Mouse (Mus musculus): ENCODE measurements at regions not wholly inside any gene's neighbourhood (a gene's known extent, or its start where the extent isn't known, plus 50 kb on each side); places are given as distances from the start of the nearest gene placed in this dataset.

DNA sequence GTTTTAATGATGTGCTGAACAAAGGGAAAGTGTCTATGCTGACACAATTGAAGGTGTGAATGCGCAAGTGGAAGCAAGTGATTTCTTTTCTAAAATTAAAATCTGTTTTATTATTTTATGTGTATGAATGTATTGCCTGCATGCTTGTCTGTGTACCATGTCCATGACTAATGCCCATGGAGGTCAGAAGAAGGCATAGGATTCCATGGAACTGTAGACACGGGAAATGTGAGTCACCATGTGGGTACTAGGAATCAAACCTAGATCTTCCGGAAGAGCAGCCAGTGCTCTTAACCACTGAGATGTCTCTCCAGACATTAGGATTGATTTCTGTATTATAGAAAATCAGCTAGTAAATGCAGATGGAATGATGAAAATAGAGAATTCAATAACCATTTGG is 134.9 kb upstream of the Pgrmc2 start:
- no peak for DNase-seq

DNA sequence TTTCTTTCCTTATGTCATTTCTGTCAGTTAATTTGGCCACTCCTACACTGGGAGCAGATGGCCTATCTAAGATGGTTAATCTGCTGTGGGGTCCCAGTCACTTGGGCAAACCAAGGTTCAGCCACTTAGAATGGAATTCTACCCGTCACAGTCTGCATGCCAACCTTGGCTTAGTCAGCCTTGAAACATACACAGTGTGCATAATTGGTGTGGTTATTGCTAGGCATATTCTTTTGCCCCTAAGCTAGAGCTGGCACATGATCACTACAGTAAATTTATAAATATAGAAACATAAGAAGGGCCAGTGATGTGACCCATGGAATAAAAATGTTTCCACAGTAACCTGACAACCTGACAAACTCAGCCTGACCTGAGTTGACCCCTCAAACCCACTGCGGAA is 130.7 kb upstream of the Pgrmc2 start:
- no peak for DNase-seq

DNA sequence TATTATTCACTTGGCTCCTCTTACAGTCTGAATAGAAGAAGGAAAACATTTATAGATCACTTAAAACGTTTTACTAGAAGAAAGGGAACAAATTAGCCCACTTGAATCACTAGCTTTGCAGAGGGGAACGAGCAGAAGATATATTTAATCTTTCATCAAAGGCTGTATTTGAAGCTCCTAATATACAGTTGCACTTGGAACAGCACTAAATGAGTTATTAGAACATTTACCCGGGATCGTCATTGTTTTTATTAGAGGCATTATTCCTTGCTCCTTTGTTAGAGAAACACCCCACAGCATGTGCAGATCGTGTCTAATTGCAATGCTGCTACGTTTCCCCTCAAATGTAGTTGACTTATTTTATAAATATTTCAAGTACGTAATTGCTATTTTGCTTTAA is 127.5 kb upstream of the Pgrmc2 start:
- DNase-seq: no peak

DNA sequence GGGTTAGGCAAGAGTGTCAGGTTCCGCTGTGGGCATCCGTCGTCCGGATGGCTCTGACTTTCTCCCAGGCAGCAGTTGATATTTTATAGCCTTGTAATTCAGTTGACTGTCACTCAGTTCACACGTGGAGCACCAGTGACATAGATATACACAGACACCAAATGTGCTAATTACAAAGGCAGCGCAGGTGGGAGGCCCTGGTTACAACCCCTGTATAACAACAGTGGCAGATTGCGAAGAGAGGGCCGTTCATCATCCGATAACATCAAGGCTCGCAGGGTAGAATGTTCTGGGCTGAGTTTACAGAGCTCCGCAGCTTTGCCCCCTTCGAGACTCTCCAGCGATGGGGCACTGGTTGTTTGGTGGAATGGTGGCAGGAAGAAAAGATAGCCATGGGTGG is 120.0 kb upstream of the Pgrmc2 start:
- DNase-seq: no peak

DNA sequence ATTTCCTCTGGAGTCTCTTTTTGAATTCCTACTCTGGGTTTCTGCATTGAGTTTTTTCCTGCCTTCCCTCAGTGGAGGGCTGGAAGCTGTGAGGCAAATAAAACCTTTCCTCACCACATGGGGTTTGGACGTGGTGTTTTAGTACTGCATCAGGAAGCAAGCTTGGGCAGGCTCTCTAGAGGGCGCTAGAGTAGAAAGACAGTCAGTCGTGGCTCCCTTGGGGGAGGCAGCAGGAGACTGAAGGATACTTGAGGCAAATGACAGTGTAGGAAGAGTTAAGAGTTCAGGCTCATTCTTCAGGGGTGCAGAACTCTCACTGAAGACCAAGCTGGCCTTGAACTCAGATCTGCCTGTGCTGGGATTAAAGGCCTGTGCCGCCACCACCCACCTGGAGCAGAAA is 118.9 kb upstream of the Pgrmc2 start:
- no peak for DNase-seq

DNA sequence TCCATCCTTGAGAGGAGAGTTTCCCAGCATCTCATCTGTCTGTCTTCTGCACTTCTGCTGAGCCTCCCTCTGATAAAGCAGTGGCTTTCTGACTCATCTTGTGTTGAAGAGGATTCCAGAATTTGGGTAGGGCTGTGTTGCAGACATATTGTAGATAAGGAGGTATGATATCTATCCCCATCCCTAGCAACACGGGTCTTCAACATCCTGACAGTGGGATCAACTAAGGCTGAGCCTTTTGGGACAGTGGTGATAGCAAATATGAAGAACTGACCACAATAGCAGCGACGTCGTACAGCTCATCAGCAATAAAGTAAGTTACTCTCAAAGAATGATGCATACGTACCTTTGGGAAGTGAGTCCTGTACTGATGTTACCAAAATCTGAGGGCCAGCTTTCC is 117.2 kb upstream of the Pgrmc2 start:
- no peak for DNase-seq

DNA sequence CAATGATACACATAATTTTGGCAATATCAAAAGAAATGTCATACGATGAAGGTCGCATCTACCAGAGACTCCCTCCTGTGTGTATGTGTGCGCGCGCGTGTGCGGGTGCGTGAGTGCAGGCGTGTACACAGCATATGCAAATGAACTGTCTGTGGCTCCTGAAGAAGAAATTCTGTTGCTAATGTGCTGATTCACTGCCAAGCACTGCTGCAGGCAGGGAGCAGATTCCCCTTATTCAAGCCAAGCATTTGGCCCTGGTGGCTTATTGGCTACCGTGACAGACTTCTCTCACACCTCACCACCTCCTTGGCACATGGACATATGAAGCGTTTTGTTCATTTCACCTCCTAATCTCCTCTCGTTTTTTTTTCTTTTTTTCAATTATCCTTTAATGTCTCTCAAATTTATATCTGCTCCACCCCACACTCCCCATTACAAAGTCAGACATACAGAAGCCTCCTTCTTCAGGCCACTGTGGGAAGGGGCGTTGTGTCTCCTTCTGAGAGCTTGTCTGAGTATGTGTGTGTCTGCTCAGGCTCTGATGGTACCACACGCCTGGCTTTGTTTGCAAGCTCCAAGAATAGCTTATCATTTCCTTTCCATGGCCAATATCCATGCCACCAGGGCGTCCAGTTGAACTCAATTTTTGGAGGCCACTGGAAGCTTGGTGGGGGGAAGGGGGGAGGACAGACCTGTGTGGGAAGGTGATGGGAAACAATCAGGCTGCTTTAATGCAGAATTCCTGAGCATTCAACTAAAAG is 115.5 kb upstream of the Pgrmc2 start:
- no peak for DNase-seq

DNA sequence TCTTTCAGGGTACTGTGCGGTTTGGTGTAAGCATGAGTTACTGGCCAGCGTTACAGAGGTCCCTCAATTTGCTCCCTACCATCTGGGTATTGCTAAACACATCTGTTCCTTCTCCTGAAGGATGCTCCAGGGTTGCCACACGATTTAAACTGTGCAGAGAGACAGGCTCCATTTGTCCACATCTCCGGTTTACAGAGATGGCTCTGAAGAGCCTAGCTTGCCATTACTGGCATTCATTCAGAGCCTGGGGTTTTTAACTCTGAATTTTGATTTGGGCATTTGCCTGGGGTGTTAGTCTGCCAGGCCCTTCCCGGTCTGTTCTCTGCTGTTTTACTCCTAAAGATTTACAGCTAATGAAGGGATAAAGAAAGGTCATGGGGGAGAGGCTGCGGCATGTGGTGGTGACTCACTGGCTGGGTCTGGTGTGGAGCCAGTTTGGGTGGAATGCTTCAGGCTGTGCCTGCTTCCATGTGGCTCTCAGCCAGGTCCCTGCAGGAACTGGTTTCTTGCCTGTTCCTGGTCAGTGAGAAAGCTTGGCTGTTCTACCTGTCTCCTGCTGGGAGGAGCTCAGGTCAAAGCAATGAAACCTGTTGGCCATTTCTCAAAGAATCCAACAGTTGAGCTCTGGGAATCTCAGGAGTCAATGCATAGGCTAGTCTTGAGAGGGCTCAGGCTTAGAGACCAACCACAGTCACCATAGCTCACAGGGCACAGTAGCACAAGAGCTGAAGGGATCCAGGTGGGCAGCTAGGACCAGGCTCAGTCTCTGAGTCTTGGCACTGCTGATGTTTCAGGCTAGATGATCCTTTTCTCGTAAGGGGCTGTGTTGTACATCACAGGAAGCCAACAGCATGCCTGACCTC is 112.5 kb upstream of the Pgrmc2 start:
- DNase-seq: peak; percentile 86

DNA sequence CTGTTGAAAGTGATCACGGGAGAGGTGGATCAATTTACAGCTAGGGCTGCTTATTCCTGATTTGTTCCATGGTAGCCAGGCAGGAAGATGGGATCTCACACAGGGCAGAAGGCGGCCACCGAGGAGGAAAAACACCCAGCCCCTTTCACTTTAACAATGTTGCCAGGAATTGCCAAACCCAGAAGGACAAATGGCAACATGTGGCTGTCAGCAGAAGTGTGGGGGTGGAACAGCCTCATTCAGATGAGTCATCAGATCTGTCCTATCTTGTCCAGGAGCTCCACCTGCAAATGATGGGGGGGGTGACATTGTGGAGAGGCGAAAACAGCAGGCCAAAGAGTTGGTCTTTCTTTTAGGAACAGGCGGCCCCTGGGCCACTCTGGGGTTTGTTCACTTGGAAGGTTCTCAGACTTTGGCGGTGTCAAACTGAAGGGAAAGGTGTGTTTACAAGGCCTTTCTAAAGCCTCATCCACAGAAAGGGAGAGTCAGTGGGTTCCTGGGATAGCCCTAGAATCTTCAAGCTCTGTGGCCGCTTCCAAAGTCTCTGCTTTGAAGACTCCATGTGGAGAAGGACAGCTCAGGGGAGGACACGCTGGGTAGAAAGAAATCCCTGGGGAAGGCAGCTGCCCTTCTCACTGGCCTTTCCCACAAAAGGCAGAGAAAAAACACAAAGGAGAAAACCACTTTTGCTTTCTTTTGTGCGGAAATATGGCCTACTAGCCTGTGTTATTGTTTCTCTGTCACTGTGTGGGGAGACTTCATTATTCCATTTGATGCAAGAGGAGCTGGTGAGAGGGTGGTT is 111.7 kb upstream of the Pgrmc2 start:
- no peak for DNase-seq

DNA sequence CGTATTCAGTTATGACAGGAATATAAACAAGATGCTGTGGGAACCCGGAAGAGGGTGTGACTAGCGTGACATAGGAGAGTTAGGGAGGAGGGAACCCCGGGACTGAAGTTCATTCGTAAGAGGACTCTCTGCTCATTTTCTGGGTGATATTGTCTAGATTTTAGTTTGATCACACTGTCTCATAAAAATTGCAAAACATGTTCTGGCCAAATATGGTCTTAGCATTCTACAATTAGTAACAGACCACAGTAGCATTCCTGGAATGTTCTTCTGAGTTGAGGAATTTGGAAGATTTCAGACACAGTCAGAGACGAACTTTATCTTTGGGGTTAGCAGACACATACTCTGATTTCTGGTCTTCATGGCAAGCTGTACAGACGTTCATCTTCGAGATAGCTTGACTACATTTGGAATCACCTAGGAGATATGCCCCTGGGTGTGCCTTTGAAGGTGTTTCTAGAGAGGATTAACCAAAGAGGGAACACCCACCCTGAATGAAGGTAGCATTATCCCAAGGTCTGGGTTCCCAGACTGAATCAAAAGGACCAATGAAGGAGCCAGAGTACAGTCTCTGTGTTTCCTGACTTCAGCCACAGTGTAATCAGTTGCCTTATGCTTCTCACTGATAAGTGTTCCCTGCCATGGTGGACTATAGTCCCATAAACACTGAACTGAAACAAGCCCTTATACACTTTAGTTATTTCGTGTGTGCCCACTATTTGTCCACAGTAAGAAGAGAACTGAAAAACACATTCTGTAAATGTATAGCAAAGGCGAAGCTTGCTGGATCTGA is 102.7 kb upstream of the Pgrmc2 start:
- no peak for DNase-seq

DNA sequence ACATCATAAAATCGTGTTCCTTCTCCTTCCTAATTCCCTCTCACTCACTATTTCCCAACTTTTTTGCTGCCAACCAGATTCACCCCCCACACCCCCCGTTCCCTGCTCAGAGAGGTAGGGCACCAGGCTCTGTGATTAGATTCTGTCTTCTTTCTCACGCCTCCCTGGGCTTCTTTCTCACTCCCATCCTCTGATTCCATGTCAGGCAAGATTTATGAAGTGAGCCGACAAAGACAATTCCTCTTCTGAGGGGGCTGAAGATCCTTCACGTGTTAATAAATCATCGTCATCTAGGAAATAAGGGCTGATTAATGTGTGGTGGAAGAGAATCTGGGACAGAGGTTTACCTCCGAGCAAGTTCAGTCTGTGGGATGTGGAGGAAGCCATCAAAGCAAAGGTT is 101.5 kb upstream of the Pgrmc2 start:
- no peak for DNase-seq

DNA sequence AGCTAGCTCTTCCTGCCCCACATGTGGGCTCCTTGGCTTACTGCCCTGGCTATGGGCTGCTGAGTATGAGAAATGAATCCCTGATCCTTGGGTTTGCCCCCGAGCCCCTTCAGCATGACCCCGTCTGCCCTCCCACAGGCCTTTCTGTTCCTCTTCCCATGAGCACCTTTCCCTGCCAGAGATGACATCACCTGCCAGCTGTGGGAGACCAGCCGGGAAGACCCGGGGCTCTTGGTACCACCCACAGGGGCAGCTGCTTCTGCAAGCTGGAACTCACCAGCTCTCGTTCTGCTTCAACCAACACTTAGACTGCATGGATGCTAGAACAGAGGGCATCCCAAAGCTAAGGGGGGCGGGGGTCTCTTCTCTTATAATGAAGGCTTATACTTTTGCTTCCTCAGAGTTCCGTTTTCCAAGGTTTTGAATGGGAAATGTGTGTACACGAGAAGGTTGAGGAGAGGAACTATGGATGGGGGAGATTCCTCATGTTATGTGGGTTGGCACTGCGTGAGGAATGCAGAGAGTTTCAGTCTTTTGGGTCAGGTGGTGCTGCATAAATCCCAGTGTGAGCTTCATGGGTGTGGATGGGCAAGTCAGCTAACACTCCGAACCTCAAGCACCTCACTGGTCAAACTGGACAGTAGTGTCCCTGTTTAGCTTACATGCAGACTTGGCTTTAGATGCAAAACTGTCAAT is 100.2 kb upstream of the Pgrmc2 start:
- DNase-seq: no peak

DNA sequence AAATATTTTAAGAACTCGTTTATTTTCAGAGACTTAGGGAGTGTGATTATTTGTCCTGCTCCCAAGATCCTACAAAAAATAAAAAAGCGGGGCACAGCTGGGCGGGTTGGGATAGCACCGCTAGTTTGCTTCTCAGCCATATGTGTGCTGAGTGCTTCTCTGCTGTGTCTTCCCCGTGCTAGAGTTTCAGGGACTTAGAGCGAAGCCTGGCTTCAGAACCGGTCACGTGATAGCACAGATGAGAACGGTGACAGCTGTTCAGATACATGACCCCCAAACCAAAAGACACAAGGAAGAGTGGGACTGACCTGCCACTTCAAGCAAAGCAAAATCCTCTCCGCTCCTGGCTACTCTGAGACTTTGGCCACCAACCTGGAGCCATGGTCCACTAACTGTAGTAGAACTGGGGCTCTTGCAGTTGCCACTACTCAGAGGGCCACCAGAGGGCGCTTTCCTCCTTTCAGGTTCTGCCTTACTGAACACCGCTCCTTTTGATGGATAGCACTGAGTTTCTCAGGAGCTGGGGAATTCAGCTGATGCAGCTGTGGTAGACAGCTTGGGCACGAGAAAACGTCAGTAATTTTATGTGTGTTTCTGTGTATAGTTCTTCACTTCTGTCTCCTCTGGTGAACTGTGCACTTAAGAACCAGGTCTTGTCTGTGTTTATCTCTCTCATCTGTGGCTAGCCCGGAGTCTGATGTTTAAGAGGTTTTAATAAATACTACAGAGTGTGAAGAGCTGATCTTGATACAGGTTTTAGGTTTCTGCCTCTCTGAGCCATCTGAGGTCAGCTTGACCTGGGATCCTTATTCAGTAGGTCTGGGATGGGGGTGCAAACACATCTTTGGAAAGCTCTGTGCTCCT is 99.4 kb upstream of the Pgrmc2 start:
- DNase-seq: peak; percentile 87

DNA sequence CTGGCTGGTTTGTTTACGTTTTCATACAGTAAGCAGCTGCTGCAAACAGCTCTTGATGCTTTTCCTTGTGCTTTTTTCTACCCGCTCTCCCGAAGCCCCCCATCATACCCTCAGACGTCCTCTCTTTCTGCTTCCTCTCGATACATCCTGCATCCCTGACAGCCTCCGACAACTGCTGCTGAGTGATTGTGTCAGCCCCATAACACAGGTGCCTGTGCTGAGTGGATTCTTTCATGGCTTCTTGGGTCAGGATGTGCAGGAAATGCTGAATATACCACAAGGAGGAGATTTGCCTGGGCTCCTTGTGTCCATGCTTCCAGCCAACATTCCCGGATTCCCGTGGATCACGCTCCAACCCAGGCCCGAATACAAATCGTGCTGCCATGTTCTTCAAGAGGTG is 98.6 kb upstream of the Pgrmc2 start:
- DNase-seq: no peak

DNA sequence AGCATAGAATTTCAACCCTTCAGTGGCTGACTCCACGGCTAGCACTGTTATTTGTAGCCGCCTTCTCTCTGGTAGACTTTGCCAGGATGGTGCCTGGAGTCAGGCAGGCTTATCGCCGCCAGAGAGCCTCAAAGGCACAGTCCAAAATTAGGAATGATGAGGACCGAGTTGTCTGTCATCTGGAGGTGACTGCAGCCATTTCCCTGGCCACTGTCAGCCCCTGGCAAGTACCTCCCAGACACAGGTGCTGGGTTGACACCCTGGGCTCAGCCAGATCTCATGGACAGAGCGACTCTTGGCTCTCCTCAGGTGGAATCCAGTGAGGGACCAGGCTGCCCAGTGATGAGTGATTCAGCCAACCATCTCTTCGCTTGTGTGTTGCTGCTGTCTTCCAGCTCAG is 98.1 kb upstream of the Pgrmc2 start:
- no peak for DNase-seq

DNA sequence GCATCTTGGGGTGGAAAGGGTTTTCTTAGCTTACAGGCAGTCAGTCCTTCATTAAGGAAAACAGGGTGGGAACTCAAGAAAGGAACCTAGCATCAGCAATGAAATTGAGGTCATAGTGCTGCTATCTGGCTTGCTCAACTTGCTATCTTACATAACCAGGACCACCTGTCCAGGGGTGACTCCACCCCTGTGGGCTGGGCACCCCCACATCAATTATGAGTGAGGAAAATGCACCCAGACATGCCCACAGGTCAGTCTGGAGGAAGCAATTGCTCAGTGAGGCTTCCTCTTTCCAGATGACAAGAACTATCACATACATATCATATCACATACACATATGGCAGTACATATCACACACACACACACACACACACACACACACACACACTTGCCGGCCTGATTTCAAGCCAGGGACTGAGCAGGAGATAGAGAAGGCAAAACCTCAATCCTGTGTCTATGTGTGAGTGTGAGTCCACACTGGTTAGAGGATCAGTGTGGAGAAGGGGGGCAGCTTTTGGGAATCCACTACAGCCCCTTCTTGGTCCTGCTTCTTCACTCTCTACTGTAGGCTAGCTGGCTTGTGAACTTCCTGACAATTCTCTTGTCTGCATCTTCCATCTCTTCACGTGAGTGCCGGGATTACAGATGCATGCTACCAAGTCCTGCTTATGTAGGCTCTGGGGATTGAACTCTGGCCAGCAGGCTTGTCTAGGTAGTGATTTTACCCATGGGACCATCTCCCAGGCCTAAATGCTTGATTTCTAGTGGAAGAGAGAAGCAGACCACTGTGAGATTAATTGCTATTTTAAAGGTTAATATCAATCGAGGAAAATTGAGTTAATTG is 96.4 kb upstream of the Pgrmc2 start:
- no peak for DNase-seq

DNA sequence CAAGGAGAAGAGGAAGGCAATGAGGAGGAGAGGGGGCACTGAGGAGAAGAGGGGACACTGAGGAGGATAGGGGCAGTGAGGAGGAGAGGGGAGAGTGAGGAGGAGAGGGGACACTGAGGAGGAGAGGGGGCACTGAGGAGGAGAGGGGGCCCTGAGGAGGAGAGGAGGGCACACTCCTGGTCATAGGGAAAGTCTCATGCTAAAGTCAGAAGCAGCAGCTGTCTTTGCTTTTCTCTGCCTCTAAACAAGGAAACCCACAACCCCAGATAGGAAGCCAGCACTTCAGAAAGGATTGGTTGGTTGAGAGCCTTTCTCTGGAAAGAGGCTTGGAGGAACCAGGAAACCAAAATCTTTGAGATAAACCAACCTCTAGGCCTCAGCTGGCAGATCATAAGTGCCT is 94.3 kb upstream of the Pgrmc2 start:
- no peak for DNase-seq

DNA sequence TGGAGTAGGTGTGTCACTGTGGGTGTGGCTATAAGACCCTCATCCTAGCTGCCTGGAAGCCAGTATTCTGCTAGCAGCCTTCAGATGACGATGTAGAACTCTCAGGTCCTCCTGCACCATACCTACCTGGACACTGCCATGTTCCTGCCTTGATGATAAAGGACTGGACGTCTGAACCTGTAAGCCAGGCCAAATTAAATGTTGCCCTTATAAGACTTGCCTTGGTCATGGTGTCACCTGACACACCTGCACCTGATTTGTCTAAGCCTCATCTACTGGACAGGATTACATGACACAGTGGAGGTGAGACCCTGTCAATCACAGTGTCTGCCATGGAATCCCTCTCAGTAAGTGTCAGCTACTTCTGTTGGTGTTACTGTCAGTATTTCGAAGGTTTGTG is 92.5 kb upstream of the Pgrmc2 start:
- DNase-seq: no peak

DNA sequence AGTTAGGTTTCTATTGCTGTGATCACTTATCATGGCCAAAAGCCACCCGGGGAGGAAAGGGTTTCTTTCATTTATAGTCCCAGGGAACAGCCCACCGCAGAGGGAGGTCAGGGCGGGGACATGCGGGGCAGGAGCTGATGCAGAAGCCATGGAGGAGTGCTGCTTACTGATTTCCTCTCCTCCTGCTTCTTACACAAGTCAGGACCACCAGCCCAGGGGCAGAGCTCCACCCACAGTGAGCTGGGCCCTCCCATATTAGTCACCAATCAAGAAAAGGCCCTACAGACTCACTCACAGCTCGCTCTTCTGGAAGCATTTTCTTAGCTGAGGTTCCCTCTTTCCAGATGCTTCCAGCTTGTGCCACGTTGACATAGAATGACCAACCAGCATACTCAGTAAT is 90.7 kb upstream of the Pgrmc2 start:
- DNase-seq: no peak
